Mouse (Mus musculus) v-Abl transformed pro-B cells (cell line): ENCODE results near the gene Cabp1.
"Not testable (repeated sequence)": the region's sequence is repeated elsewhere in the genome, so short reads cannot be mapped to it uniquely, and the experiment has no call there.

Experiments used
- in situ Hi-C, 2 experiments: fragments of 400-800 bp; cut with MboI; formaldehyde crosslinking; loops; one replicate each; pipeline ENCODE4 v1.15.1; 2025; ENCODE audit not compliant: unreplicated experiment in 2 of 2

The Cabp1 gene

DNA sequence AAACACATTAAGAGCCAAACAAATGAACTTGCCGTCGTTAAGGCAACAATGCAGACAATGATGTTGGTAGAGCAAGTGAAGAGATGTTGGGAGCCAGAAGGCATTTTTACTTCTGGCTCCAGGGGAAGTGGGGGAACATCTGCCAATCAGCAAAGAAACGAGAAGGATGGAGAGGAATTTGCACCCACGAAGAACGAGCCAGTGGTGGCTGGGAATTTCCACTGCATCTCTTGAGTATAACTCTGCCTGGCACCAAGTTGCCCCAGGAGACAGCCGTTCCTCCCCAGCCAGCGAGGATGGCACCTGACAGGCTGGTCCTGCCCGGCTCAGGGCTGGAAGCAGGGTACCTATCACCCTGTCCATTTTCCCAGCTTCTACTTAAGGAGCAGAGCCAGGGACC lies 11.3 kb downstream of the Cabp1 start:
- in situ Hi-C loops, result loop anchor here in 1 of 2 experiments (10.0 kb wide), 1 partner anchor 162 kb away; the partner anchor contains the start of genes Cox6a1, Gatc and Triap1

DNA sequence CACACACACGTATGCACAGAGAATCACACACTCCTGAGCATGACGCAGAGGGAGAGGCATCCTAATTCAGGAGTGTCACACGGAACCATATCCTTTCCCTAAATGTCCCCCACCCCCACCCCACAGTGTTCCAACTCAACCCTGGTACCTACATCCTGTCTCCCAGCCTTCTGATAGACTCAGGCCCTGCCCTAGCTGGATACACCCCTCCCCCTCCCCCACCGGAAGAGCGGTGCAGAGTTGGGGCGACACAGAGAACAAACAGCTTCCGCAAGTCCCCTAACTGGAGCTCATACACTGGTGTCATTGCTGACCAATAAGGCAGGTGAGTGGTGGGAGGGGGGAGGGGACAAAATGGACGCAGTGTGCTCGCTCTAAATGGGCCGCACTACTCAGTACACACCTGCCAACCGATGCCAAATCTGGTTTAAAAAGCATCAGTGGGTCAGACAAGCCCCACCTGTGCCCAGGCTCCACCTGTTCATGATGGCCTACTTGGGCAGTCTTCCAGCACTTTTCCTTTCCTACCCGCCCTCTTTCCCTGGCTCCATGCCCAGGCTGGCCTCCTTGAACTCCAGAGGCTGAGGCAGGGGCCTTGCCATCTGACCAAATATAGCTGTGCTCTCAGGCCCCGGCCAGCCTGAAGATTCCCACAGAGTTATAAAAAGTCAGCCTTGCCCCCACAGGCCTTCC lies 12.8 kb downstream of the Cabp1 start:
- in situ Hi-C loops, result loop anchor here in 1 of 2 experiments (10.0 kb wide), 1 partner anchor 163 kb away; the partner anchor contains the start of genes Cox6a1, Gatc and Triap1

DNA sequence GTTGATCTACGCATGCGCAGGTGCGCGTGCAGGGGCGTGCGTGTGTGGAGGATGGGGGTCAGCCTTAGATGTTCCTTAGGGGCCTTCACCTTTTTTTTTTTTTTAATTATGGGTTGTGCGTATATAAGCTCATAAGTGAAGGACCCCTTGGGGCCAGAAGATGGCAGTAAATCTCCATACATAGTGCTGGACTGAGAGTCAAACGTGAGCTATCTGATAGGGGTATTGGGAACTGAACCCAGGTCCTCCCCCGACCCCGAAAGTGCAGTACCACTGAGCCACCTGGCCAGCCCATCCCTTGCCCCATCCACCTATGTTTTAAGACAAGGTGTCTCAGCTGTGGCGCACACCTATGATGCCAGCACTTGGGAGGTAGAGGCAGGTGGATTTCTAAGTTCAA lies 14.6 kb downstream of the Cabp1 start:
- in situ Hi-C loops, result loop anchor here in 1 of 2 experiments (5.0 kb wide), 1 partner anchor 52 kb away; no protein-coding TSS in a partner anchor

DNA sequence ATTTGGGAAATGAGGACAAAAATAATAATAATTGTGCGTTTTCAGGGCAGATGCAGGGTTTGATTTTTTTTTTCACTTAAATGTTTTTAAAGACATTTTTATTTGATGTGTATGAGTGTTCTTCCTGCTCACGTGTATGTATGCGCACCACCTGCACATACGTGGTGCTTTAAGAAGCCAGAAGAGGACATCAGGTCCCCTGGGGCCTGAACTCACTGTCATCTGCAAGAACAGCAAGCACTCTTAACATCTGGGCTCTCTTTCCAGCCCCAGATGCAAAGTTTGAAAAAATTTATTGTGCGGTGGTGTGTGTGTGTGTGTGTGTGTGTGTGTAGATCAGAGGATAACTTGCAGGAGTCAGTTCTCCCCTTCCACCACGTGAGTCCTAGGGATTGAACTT lies 16.3 kb downstream of the Cabp1 start:
- in situ Hi-C loops, result loop anchor here in 1 of 2 experiments (5.0 kb wide), 1 partner anchor 51 kb away; no protein-coding TSS in a partner anchor

- in situ Hi-C loops, result no loop called here
Measured at GRCm38 (mm10) chr5:115174554-115174953, 19.6 kb downstream of the Cabp1 start.

GRCm38 (mm10) chr5:115170150-115170549 lies 24.0 kb downstream of the Cabp1 start:
- in situ Hi-C loops, result no loop called here

GRCm38 (mm10) chr5:115168641-115169415 lies 25.4 kb downstream of the Cabp1 start:
- in situ Hi-C loops, result loop anchor here in 1 of 2 experiments (5.0 kb wide), 1 partner anchor 42 kb away; no protein-coding TSS in a partner anchor

- in situ Hi-C loops, result loop anchor here in 1 of 2 experiments (5.0 kb wide), 1 partner anchor 40 kb away; no protein-coding TSS in a partner anchor
Measured at GRCm38 (mm10) chr5:115167396-115167795, 26.8 kb downstream of the Cabp1 start.

DNA sequence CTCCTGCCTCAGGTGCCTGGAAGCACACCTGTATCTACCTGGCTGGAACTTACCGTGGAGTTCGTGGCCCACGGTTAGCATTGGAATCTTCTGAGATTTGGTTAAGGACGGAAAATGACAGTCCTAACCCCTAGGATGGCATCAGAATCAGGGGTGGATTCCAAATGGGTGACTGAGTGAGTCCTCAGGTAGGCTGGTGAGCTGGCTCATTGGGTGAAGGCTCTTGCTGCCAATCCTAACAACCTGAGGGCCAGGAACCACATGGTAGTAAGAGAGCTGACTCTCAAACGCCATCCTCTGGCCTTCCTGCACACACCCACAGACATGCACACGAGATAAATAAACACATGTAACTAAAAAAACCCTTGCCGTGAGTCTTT lies 27.4 kb downstream of the Cabp1 start:
- in situ Hi-C loops, result loop anchor here in 1 of 2 experiments (5.0 kb wide), 1 partner anchor 40 kb away; no protein-coding TSS in a partner anchor

GRCm38 (mm10) chr5:115165895-115166814 lies 28.0 kb downstream of the Cabp1 start:
- in situ Hi-C loops, result loop anchor here in 1 of 2 experiments (5.0 kb wide), 1 partner anchor 39 kb away; no protein-coding TSS in a partner anchor

DNA sequence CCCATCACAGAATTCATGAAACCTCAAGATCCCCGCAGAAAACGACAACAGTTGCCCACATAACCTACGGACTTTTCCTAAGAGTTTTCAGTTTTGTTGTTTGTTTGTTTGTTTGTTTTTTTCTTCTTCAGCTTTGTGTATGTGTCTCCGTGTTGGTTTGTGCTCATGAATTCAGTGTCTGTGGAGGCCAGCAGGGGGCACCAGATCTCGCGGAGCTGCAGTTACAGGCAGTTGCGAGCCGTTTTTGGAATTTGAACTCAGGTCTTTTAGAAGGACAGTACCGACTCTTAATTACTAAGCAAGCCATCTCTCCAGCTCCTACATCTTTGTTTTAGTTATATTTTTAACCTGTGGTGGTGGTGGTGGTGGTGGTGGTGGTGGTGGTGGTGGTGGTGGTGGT lies 28.8 kb downstream of the Cabp1 start:
- in situ Hi-C loops, result loop anchor here in 1 of 2 experiments (5.0 kb wide), 1 partner anchor 38 kb away; no protein-coding TSS in a partner anchor

- in situ Hi-C loops, result not testable (repeated sequence)
Measured at GRCm38 (mm10) chr5:115164446-115164845, 29.7 kb downstream of the Cabp1 start.

DNA sequence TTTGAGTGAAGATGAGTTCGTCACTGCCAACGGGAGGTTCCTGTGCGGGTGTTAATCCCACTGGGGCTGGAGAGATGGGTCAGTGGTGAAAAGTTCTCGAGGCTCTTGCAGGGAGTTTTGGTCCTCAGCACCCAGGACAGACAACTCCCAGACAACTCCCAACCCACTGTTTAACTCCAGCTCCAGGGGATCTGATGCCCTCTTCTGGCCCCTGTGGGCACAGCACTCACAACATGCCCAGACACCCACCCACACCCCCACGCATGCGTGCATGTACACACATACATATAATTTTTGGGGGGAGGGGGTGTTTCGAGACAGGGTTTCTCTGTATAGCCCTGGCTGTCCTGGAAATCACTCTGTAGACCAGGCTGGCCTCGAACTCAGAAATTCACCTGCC lies 30.6 kb downstream of the Cabp1 start:
- in situ Hi-C loops, result no loop called here

DNA sequence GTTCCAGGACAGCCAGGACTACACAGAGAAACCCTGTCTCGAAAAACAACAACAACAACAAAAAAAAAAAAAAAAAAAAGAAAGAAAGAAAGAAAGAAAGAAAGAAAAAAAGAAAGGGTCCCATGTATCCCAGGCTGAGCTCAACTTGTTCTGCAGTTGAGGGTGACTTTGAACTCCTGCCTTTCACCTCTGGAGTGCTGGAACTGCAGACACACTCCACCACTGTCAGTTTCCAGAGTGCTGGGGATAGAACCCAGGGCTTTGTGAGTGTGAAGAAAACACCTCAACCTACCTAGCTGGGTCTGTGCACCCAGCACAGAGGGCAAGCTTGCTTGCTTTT lies 32.3 kb downstream of the Cabp1 start:
- in situ Hi-C loops, result not testable (repeated sequence)

DNA sequence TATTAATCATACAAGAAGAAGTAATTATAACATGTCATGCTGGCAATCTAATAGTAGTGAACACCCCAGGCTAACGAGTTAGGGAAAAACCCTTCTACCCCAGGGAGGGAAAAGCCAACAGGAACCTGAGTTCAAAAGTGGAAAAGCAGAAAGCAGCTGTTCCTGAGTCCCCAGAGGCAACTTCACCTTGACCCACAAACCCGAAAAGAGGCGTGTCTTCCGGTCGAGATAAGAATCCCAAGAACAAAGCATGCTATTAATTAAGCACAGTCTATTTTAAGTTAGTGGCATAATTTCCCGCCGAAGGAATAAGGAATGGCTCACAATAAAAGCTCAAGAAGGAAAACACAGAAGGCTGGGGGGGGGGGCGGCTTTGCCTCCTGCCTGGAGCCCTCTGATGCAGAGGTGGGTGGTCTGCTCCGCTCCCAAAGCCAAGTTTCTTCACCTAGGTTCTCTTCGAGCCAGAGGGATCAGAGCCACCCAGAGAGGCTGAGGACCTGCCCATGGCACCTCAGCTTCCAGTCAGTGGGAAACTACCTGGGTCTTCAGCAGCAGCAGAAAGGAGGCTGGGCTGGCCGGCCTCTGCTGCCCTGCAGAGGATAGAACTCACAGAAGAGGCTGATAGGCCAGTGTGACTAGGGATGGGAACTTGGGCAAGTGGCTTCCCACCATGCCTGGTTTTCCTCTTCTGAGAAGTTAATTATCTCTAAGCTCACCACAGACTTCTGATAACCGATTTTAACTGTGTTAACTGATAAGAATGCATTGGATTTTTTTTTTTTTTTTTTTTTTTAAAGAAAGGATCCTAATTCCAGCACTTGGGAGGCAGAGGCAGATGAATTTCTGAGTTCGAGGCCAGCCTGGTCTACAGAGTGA lies 32.9 kb downstream of the Cabp1 start:
- in situ Hi-C loops, result no loop called here

- in situ Hi-C loops, result no loop called here
Measured at GRCm38 (mm10) chr5:115160655-115161054, 33.5 kb downstream of the Cabp1 start.

DNA sequence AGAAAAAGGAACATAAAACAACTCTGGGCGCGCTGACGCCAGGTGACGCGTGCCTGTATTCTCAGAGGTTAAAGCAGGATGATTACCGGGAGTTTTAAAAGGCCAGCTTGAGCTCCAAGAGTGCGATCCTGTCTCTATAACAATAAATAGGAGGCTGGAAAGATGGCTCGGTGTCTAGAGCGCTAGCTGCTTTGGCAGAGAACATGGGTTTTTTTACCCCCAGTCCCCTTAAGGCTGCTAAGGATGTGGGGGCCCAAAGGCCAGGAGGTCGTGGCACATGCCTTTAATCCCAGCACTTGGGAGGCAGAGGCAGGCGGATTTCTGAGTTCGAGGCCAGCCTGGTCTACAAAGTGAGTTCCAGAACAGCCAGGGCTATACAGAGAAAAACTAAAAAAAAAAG lies 35.0 kb downstream of the Cabp1 start:
- in situ Hi-C loops, result no loop called here

DNA sequence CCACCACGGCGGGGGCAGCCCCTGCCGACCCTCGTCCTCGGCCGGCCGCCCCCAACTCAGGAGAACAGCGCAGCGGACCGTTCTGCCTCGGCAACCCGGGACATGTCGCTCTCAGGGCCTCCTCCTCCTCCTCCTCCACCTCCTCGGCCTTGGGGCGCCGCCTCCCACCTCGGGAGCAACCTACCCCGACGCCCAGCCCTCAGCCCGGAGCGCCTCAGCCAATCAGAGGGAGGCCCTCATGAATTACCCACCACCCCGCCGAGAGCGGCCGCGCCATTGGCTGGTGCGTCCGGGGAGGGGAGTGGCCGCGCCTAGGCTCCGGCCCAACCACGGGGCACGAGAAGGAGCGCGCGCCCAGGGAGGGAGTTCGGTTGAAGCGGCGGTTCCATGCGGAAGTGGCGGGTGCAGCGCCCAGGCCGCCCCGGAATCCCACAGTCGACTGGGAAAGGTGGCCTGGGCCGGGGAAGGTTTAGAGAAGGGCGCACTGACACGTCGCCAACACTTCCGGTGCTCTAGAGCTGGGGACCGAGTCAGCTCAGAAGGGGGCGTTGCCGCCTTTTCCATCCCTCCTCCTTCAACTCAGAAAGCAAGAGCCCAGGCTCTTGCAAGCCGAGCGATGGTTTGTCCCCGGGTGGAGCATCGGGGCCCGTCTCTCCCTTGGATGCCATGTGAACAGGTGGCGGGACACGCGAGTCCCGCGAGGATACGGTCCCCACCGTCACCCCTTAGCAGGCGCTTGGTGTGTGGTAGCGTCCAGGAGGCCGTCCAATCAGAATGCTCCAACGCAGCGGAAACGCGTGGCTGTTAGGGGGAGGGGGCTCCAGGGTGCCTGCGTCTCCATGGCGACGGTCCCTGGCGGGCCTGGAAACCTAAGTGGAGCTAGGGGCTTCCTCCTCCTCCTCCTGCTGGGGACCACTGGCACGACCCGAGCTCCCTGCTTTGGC lies 35.9 kb downstream of the Cabp1 start, which contains the start of gene Mlec:
TSS of gene Mlec (minus strand) at position 140 of the 944 bp plus-strand sequence.
- in situ Hi-C loops, result no loop called here
